Mouse (Mus musculus) cortical plate, adult 2 months (tissue): ENCODE results near the gene Nmnat2.

Experiments used
- CTCF ChIP-seq: fragments of 200-500 bp; IDR thresholded peaks from 2 replicates; pipeline ENCODE4 v1.5.1; 2011; ENCODE audit warnings: mild to moderate bottlenecking, control low read depth, low read length; ENCODE audit not compliant: insufficient read depth; ENCODE audit errors: extremely low read depth
- POLR2A ChIP-seq: fragments of 200-500 bp; IDR thresholded peaks from 2 replicates; pipeline ENCODE4 v1.6.1; 2011; ENCODE audit warnings: mild to moderate bottlenecking, low read length, control low read depth; ENCODE audit not compliant: insufficient read depth; ENCODE audit errors: extremely low read depth

- no peak for TF ChIP-seq CTCF
- no peak for TF ChIP-seq POLR2A
Measured at GRCm38 (mm10) chr1:153041046-153041445, 86.3 kb downstream of the Nmnat2 start.
